Mouse (Mus musculus): ENCODE measurements around the gene Prm1. TPM values are rescaled to one million over a fixed set of nuclear protein-coding genes. Genes with fewer than 3 reads are reported as not detected.

The Prm1 gene
- total and polyA plus RNA-seq, 3 experiments: not detected

DNA sequence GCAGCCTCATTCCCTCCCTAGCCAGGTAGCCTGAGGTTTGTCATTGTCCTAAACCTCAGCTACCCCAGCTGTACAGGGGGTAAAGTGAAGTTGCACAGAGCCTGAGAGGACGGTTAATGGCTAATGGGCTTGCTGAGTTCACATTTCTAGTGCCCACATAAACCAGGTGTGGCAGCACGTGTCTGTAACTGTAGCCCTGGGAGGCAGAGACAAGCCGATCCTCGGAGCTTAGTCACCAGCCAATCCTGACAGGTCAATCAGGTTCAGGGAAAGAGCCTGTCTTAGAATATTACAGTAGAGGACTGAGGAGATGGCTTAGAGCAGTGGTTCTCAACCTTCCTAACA is 22.8 kb upstream of the Prm1 start:
- no peaks in the 10 kb centered on the region for H3K79me2 ChIP-seq (replicated peaks; ENCODE audit: control insufficient read depth, extremely low read depth, insufficient read depth, poor library complexity, severe bottlenecking)
- H3K27me3 ChIP-seq (replicated peaks): no peaks in the 10 kb centered on the region
- dilution Hi-C loops (cut with MboI; ENCODE audit: extremely low pct_ligation_motif_present, extremely low pct_unique_long_range_greater_than_20kb, low sequenced_read_pairs): no loop called here
- no peak overlapping the region for H3K27ac ChIP-seq (ENCODE audit: insufficient read depth, low read depth)
- DNase-seq (ENCODE audit: extremely low read depth): no peak
- H3K4me3 ChIP-seq (replicated peaks in 1 of 3; ENCODE audit: low read depth in 2 of 3, low read length in 2 of 3, poor library complexity in 1 of 3): no peak overlapping the region
- 0 out of 2 replicates have a peak, but pooled peaks have one; percentile 17 for TF ChIP-seq TBP (conservative IDR thresholded peaks at IDR 0.05; ENCODE audit: low read depth, low read length)
- no peak for TF ChIP-seq ZMIZ1 (IDR thresholded peaks at IDR 0.05; ENCODE audit: low read depth, low read length)
- H3K4me1 ChIP-seq (ENCODE audit: control insufficient read depth in 1 of 2, insufficient read depth in 2 of 2): peaks cover 3 to 4% of the 10 kb centered on the region in 2 experiments; a peak in 3 of 4 replicates
- in situ Hi-C loops (cut with MboI; ENCODE audit: low pct_ligation_motif_present, low pct_unique_long_range_greater_than_20kb, low sequenced_read_pairs): no loop called here
- peaks cover 4% of the 10 kb centered on the region for H3K9me3 ChIP-seq (replicated peaks; ENCODE audit: low read length)
- H3K4me2 ChIP-seq (ENCODE audit: insufficient read depth, low read depth, poor library complexity, severe bottlenecking): no peak overlapping the region
- H3K9ac ChIP-seq (ENCODE audit: insufficient read depth, low read depth): no peak overlapping the region
- no peaks in the 10 kb centered on the region for H3K36me3 ChIP-seq (replicated peaks in 1 of 2; ENCODE audit: control insufficient read depth in 1 of 2, insufficient read depth in 1 of 2, low read length in 1 of 2)

DNA sequence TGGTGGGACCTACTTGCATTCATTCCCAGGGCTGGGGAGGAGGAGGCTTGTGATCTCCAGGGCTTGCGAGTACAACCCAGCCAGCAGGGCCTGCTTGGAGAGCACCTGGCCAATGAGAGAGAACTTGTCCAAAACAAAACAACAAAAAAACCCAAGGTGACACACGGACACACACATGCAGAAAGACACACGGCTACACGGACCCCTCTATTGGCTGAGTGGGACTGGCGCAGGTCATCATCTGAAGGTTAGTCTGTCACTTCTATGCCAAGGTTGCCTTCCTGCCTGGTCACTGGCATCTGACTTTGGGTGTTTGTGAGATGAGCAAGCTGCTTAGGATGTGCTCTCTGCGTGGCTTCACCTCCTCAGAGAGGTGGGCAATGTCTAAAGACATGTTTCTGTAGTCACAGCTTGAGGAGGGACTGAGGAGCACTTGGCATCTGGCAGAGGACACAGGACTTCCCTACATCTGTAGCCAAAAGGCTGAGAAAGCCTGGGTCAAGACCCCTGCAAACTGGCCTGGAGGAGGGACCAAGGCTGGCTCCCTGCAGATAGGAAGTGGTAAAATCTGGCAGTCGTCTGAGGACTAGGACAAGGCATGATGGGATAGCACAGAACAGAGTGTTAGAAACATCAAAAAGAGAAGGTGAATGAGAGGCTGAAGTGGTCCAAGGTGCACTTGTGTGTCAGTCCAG is 22.3 kb upstream of the Prm1 start:
- Histone ChIP-seq H3K9me3 (replicated peaks; ENCODE audit: low read length) (peaks cover 6% of the 10 kb centered on the region), H3K4me2 (ENCODE audit: insufficient read depth, low read depth, poor library complexity, severe bottlenecking) (no peak overlapping the region), H3K79me2 (replicated peaks; ENCODE audit: control insufficient read depth, extremely low read depth, insufficient read depth, poor library complexity, severe bottlenecking) (no peaks in the 10 kb centered on the region), H3K4me1 (ENCODE audit: control insufficient read depth in 1 of 2, insufficient read depth in 2 of 2) (peaks cover 3 to 4% of the 10 kb centered on the region in 2 experiments; a peak in 3 of 4 replicates), H3K27ac (ENCODE audit: insufficient read depth, low read depth) (no peak overlapping the region), H3K9ac (ENCODE audit: insufficient read depth, low read depth) (no peak overlapping the region), H3K4me3 (replicated peaks in 1 of 3; ENCODE audit: low read depth in 2 of 3, low read length in 2 of 3, poor library complexity in 1 of 3) (no peak overlapping the region), H3K27me3 (replicated peaks) (no peaks in the 10 kb centered on the region), H3K36me3 (replicated peaks in 1 of 2; ENCODE audit: control insufficient read depth in 1 of 2, insufficient read depth in 1 of 2, low read length in 1 of 2) (no peaks in the 10 kb centered on the region)
- dilution Hi-C loops (cut with MboI; ENCODE audit: extremely low pct_ligation_motif_present, extremely low pct_unique_long_range_greater_than_20kb, low sequenced_read_pairs) (no loop called here), in situ Hi-C loops (cut with MboI; ENCODE audit: low pct_ligation_motif_present, low pct_unique_long_range_greater_than_20kb, low sequenced_read_pairs) (no loop called here)
- no peak for DNase-seq (ENCODE audit: extremely low read depth)
- no peak for TF ChIP-seq USF2 (conservative IDR thresholded peaks at IDR 0.05; ENCODE audit: low read depth, low read length)
- TF ChIP-seq CTCF (conservative IDR thresholded peaks at IDR 0.05 in 1 of 2, IDR thresholded peaks at IDR 0.05 in 1 of 2; ENCODE audit: low read depth in 2 of 2, low read length in 2 of 2): no peak
- no peak for TF ChIP-seq MAX (IDR thresholded peaks at IDR 0.05; ENCODE audit: low read length)
- TF ChIP-seq RAD21 (IDR thresholded peaks at IDR 0.05; ENCODE audit: low read depth, low read length): no peak
- TF ChIP-seq JUN (IDR thresholded peaks at IDR 0.05; ENCODE audit: insufficient read depth, low read depth, low read length): no peak
- TF ChIP-seq TCF12 (IDR thresholded peaks at IDR 0.05; ENCODE audit: low read depth, low read length): no peak
- TF ChIP-seq POLR2AphosphoS2 (IDR thresholded peaks at IDR 0.05; ENCODE audit: low read depth, low read length): no peak
- no peak for TF ChIP-seq MEF2A (IDR thresholded peaks at IDR 0.05; ENCODE audit: borderline replicate concordance, low read depth, low read length)
- TF ChIP-seq EP300 (IDR thresholded peaks at IDR 0.05; ENCODE audit: low read length): no peak
- TF ChIP-seq MAZ (IDR thresholded peaks at IDR 0.05; ENCODE audit: low read depth, low read length): no peak
- TF ChIP-seq TBP (conservative IDR thresholded peaks at IDR 0.05; ENCODE audit: low read depth, low read length): no peak
- no peak for TF ChIP-seq CHD2 (IDR thresholded peaks at IDR 0.05; ENCODE audit: low read length)
- no peak for TF ChIP-seq BHLHE40 (IDR thresholded peaks at IDR 0.05; ENCODE audit: low read depth, low read length)
- no peak for TF ChIP-seq RCOR1 (conservative IDR thresholded peaks at IDR 0.05; ENCODE audit: low read depth, low read length)
- no peak for TF ChIP-seq KAT2A (IDR thresholded peaks at IDR 0.05; ENCODE audit: insufficient replicate concordance, low read length)
- no peak for TF ChIP-seq NRF1 (IDR thresholded peaks at IDR 0.05; ENCODE audit: low read depth, low read length)
- TF ChIP-seq USF1 (IDR thresholded peaks at IDR 0.05; ENCODE audit: low read depth, low read length): no peak
- TF ChIP-seq SIN3A (IDR thresholded peaks at IDR 0.05; ENCODE audit: low read length): no peak
- TF ChIP-seq POLR2A (IDR thresholded peaks at IDR 0.05; ENCODE audit: low read depth, low read length): no peak
